Mouse (Mus musculus) urinary bladder, postnatal 10 days (tissue): ENCODE measurements around the gene Gm12216.

Experiments used
- DNase-seq: peaks from one replicate; pipeline ENCODE4 v3.0.0; 2022; ENCODE audit warnings: low spot score

Gm12216 gene

DNA sequence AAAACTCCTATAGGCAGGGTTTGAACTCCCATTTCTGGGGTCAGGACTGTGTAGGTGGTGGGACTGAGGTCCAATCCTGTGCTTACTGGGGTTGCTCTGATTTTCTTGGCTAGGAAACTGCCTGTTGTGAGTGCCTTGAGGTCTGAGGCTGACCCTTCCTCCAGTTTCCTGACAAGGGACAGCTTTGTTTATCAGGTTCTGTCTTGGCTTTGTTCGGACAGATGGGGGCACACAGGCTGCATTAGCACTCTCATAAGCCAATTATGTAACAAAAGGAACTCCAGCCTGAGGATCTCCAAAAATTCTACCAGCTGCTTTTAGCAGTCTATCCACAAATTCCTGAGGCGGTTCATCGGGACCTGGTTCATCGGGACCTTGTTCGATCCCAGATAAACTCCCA, 116.7 kb downstream of the Gm12216 start:
- DNase-seq = no peak

DNA sequence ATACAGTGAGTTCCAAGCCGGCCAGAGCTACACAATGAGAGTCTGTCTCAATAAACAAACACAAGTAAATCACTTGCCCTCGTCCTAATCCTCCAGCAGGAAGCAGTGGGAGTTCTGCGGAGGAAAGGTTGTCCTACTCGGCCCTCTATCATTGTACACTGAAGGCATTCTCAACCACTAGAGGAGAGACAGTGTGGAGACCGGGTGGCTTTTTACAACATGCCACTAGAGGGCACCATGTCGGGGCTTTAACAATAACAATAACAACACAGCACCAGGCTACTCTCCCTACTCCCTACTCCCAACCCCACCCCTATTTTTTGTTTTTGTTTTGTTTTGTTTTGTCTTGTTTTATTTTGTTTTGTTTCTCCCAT, 121.5 kb downstream of the Gm12216 start:
- no peak for DNase-seq

- peak; percentile 34 for DNase-seq
Observed at GRCm38 (mm10) chr11:53736771-53737572, 122.1 kb downstream of the Gm12216 start.

GRCm38 (mm10) chr11:53735682-53736245, 123.3 kb downstream of the Gm12216 start:
- no peak for DNase-seq

DNA sequence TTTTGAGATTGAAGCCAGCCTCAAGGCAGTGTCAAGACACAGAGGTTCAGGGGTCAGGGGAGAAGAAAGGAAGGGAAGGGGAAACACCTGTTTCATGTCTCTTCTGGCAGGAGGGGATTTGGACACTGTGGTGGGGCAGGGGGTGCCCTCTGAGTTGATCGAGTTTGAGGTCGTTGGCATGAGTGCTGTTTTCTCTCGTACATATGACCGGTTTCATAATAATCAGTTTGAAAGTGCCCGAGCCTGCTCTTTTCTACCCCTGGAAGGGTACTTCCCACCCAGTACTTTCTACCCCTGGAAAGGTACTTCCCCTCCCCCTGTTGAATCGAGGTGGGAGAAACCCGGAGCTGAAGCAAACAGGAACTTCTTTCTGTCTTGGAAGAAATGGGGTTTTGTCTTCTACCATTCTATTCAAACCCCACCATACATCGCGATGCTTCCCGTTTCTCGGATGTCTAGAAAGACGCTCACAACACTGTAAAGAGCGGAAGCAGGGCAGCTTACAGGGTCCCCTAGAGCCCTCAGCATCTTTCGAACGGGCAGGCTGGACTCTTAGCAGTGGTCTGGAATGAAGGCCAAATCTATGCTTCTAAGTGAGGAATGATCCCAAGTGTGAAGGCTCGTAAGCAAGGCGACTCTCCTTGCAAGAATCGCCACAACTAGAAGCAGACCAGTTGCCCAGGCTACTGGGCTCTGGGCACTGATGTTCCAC, 123.9 kb downstream of the Gm12216 start:
- DNase-seq = no peak

GRCm38 (mm10) chr11:53734431-53734830, 124.6 kb downstream of the Gm12216 start:
- DNase-seq = no peak

DNA sequence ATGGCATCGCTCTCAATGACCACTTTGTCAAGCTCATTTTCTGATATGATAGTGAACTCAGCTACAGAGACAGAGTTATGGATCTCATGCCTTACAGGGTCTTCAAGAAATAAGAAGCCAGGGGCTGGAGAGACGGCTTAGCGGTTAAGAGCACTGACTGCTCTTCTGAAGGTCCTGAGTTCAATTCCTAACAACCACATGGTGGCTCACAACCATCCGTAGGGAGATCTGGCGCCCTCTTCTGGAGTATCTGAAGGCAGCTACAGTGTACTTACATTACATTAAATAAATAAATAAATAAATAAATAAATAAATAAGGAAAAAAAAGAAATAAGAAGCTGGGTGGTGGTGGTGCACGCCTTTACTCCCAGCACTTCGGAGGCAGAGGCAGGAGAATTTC, 125.2 kb downstream of the Gm12216 start:
- no peak for DNase-seq
